Mouse (Mus musculus) forebrain, embryonic 15.5 days (tissue): ENCODE results near the gene Slc37a1. TPM values are rescaled to one million over a fixed set of nuclear protein-coding genes. Genes with fewer than 3 reads are reported as not detected.

Source experiments
- ATAC-seq: fragments of 200-750 bp; cut with Nextera tagmentation; replicated peaks from 2 replicates; pipeline ENCODE4 v1.8.0; 2017; ENCODE audit warnings: mild to moderate bottlenecking, moderate TSS enrichment, moderate library complexity
- H3K27ac ChIP-seq: fragments of 300-500 bp; sonication (generic); replicated peaks from 2 replicates; pipeline ENCODE4 v1.5.1; 2015; ENCODE audit warnings: mild to moderate bottlenecking, inconsistent platforms
- H3K27me3 ChIP-seq: fragments of 300-500 bp; sonication (generic); 2 replicates; pipeline ENCODE4 v1.6.1; 2015; ENCODE audit warnings: inconsistent platforms
- H3K36me3 ChIP-seq: fragments of 300-500 bp; sonication (generic); 2 replicates; pipeline ENCODE4 v1.6.1; 2015; ENCODE audit warnings: mild to moderate bottlenecking, inconsistent platforms
- H3K4me1 ChIP-seq: fragments of 300-500 bp; sonication (generic); 2 replicates; pipeline ENCODE4 v1.6.1; 2015; ENCODE audit warnings: inconsistent platforms
- H3K4me2 ChIP-seq: fragments of 300-500 bp; sonication (generic); replicated peaks from 2 replicates; pipeline ENCODE4 v1.6.1; 2015; ENCODE audit warnings: mild to moderate bottlenecking, inconsistent platforms
- H3K4me3 ChIP-seq: fragments of 300-500 bp; sonication (generic); 2 replicates; pipeline ENCODE4 v1.5.1; 2015; ENCODE audit warnings: mild to moderate bottlenecking, inconsistent platforms
- H3K9ac ChIP-seq: fragments of 300-500 bp; sonication (generic); replicated peaks from 2 replicates; pipeline ENCODE4 v1.6.1; 2015; ENCODE audit warnings: mild to moderate bottlenecking, inconsistent platforms
- H3K9me3 ChIP-seq: fragments of 300-500 bp; sonication (generic); 2 replicates; pipeline ENCODE4 v1.6.1; 2016; ENCODE audit warnings: inconsistent platforms
- WGBS: fragments of 180-500 bp; shearing (Covaris S2); methylation state at CpG from one replicate; pipeline ENCODE4 v1.1.7; 2015; ENCODE audit warnings: mixed read lengths; 5-methylcytosine and 5-hydroxymethylcytosine counted together
- polyA plus RNA-seq: library from polyadenylated mRNA; unstranded; fragments of >200 nt; fragmentation: Nextera tagmentation; extraction: Ambion mirVana; gene quantifications from 2 replicates; pipeline ENCODE4 v1.2.1, GENCODE M21; 2015

Gene Slc37a1
- polyA plus RNA-seq = 12.5 and 14.9 TPM in 2 replicates

GRCm38 (mm10) chr17:31286492-31286891 lies at the start of gene Slc37a1:
Gene Slc37a1, plus strand, starts transcription at chr17:31286792.
- peaks cover 6% of the 10 kb centered on the region for H3K4me1 ChIP-seq
- H3K36me3 ChIP-seq = no peaks in the 10 kb centered on the region
- H3K9ac ChIP-seq = no peak within 1 kb of the TSS
- 85% methylated on average over 1 of the region's 1 CpGs for WGBS
- H3K27me3 ChIP-seq = no peaks in the 10 kb centered on the region
- no peak within 1 kb of the TSS for H3K27ac ChIP-seq
- H3K9me3 ChIP-seq = no peaks in the 10 kb centered on the region
- ATAC-seq = no peak
- H3K4me2 ChIP-seq = no peak within 1 kb of the TSS
- no peak within 1 kb of the TSS for H3K4me3 ChIP-seq

GRCm38 (mm10) chr17:31238234-31239020 lies 48.2 kb upstream of the Slc37a1 start:
- Histone ChIP-seq H3K4me3 (no peak overlapping the region), H3K27ac (no peak overlapping the region), H3K36me3 (no peaks in the 10 kb centered on the region), H3K27me3 (no peaks in the 10 kb centered on the region), H3K9ac (no peak overlapping the region), H3K9me3 (no peaks in the 10 kb centered on the region), H3K4me2 (no peak overlapping the region), H3K4me1 (no peaks in the 10 kb centered on the region)
- 87% methylated on average over 7 of the region's 7 CpGs for WGBS
- no peak for ATAC-seq

GRCm38 (mm10) chr17:31241156-31241555 lies 45.4 kb upstream of the Slc37a1 start:
- Histone ChIP-seq H3K4me2 (no peak overlapping the region), H3K4me1 (no peaks in the 10 kb centered on the region), H3K27me3 (no peaks in the 10 kb centered on the region), H3K9ac (no peak overlapping the region), H3K36me3 (no peaks in the 10 kb centered on the region), H3K9me3 (no peaks in the 10 kb centered on the region), H3K4me3 (no peak overlapping the region), H3K27ac (no peak overlapping the region)
- 85% methylated on average over 8 of the region's 8 CpGs for WGBS
- no peak for ATAC-seq

GRCm38 (mm10) chr17:31242764-31243163 lies 43.8 kb upstream of the Slc37a1 start:
- Histone ChIP-seq H3K4me2 (no peak overlapping the region), H3K27me3 (no peaks in the 10 kb centered on the region), H3K9ac (no peak overlapping the region), H3K4me3 (no peak overlapping the region), H3K9me3 (no peaks in the 10 kb centered on the region), H3K27ac (no peak overlapping the region), H3K4me1 (no peaks in the 10 kb centered on the region), H3K36me3 (no peaks in the 10 kb centered on the region)
- 0% methylated on average over 1 of the region's 1 CpGs for WGBS
- no peak for ATAC-seq

- no peak overlapping the region for H3K9ac ChIP-seq
- no peak for ATAC-seq
- 88% methylated on average over 5 of the region's 5 CpGs for WGBS
- H3K4me3 ChIP-seq = no peak overlapping the region
- H3K27me3 ChIP-seq = no peaks in the 10 kb centered on the region
- no peak overlapping the region for H3K27ac ChIP-seq
- H3K4me2 ChIP-seq = no peak overlapping the region
- H3K36me3 ChIP-seq = no peaks in the 10 kb centered on the region
- no peaks in the 10 kb centered on the region for H3K9me3 ChIP-seq
- H3K4me1 ChIP-seq = no peaks in the 10 kb centered on the region
Measured at GRCm38 (mm10) chr17:31245321-31245720, 41.3 kb upstream of the Slc37a1 start.

- Histone ChIP-seq H3K9ac (no peak overlapping the region), H3K4me3 (no peak overlapping the region), H3K4me2 (no peak overlapping the region), H3K4me1 (no peaks in the 10 kb centered on the region), H3K27ac (no peak overlapping the region), H3K9me3 (no peaks in the 10 kb centered on the region), H3K27me3 (no peaks in the 10 kb centered on the region), H3K36me3 (no peaks in the 10 kb centered on the region)
- WGBS = 46% methylated on average over 5 of the region's 5 CpGs
- ATAC-seq = no peak
Measured at GRCm38 (mm10) chr17:31247144-31247543, 39.4 kb upstream of the Slc37a1 start.

GRCm38 (mm10) chr17:31253951-31254350 lies 32.6 kb upstream of the Slc37a1 start:
- Histone ChIP-seq H3K4me3 (no peak overlapping the region), H3K9me3 (no peaks in the 10 kb centered on the region), H3K9ac (no peak overlapping the region), H3K4me2 (no peak overlapping the region), H3K4me1 (peaks cover 4% of the 10 kb centered on the region; the same call in 1 of the 2 replicates), H3K36me3 (no peaks in the 10 kb centered on the region), H3K27ac (no peak overlapping the region), H3K27me3 (no peaks in the 10 kb centered on the region)
- no peak for ATAC-seq
- WGBS = 64% methylated on average over 5 of the region's 5 CpGs

- no peak overlapping the region for H3K4me2 ChIP-seq
- H3K4me1 ChIP-seq = peaks cover 4% of the 10 kb centered on the region; the same call in 1 of the 2 replicates
- no peaks in the 10 kb centered on the region for H3K27me3 ChIP-seq
- no peaks in the 10 kb centered on the region for H3K36me3 ChIP-seq
- 5% methylated on average over 9 of the region's 9 CpGs for WGBS
- ATAC-seq = peak; percentile 90
- no peaks in the 10 kb centered on the region for H3K9me3 ChIP-seq
- H3K4me3 ChIP-seq = no peak overlapping the region
- no peak overlapping the region for H3K9ac ChIP-seq
- no peak overlapping the region for H3K27ac ChIP-seq
Measured at GRCm38 (mm10) chr17:31254463-31254931, 32.1 kb upstream of the Slc37a1 start.

GRCm38 (mm10) chr17:31257149-31257548 lies 29.4 kb upstream of the Slc37a1 start:
- WGBS = 86% methylated on average over 1 of the region's 1 CpGs
- Histone ChIP-seq H3K9ac (no peak overlapping the region), H3K4me2 (no peak overlapping the region)

GRCm38 (mm10) chr17:31257898-31258297 lies 28.7 kb upstream of the Slc37a1 start:
- H3K9me3 ChIP-seq = no peaks in the 10 kb centered on the region
- H3K9ac ChIP-seq = no peak overlapping the region
- H3K4me2 ChIP-seq = no peak overlapping the region
- peaks cover 4% of the 10 kb centered on the region; the same call in 1 of the 2 replicates for H3K4me1 ChIP-seq
- no peak for ATAC-seq
- H3K36me3 ChIP-seq = no peaks in the 10 kb centered on the region
- WGBS = 92% methylated on average over 12 of the region's 12 CpGs
- H3K4me3 ChIP-seq = no peak overlapping the region
- H3K27ac ChIP-seq = no peak overlapping the region
- no peaks in the 10 kb centered on the region for H3K27me3 ChIP-seq

More at GRCm38 (mm10) chr17:31257149-31257548, 29.4 kb upstream of the Slc37a1 start:
- H3K27ac ChIP-seq = no peak overlapping the region
- no peak for ATAC-seq
- no peaks in the 10 kb centered on the region for H3K9me3 ChIP-seq
- no peaks in the 10 kb centered on the region for H3K36me3 ChIP-seq
- no peak overlapping the region for H3K4me3 ChIP-seq
- no peaks in the 10 kb centered on the region for H3K27me3 ChIP-seq
- H3K4me1 ChIP-seq = peaks cover 4% of the 10 kb centered on the region; the same call in 1 of the 2 replicates

- Histone ChIP-seq H3K9me3 (no peaks in the 10 kb centered on the region), H3K4me1 (peaks cover 4% of the 10 kb centered on the region; the same call in 1 of the 2 replicates), H3K36me3 (no peaks in the 10 kb centered on the region), H3K4me3 (no peak overlapping the region), H3K4me2 (no peak overlapping the region), H3K27me3 (no peaks in the 10 kb centered on the region), H3K9ac (no peak overlapping the region), H3K27ac (no peak overlapping the region)
- ATAC-seq = no peak
- WGBS = 90% methylated on average over 9 of the region's 9 CpGs
Measured at GRCm38 (mm10) chr17:31258310-31258865, 28.2 kb upstream of the Slc37a1 start.

GRCm38 (mm10) chr17:31259145-31259544 lies 27.4 kb upstream of the Slc37a1 start:
- Histone ChIP-seq H3K4me3 (no peak overlapping the region), H3K9ac (no peak overlapping the region), H3K4me1 (peaks cover 4% of the 10 kb centered on the region; the same call in 1 of the 2 replicates), H3K27ac (no peak overlapping the region), H3K9me3 (no peaks in the 10 kb centered on the region), H3K27me3 (no peaks in the 10 kb centered on the region), H3K4me2 (no peak overlapping the region), H3K36me3 (no peaks in the 10 kb centered on the region)
- WGBS = 94% methylated on average over 4 of the region's 4 CpGs
- ATAC-seq = no peak
